Mouse (Mus musculus) c-Kit-positive CD71-positive TER-119-negative erythroid progenitor cells, embryonic 14.5 days (primary cell): Measurements from ENCODE around the gene Gtdc1.

ENCODE experiments used
- DNase-seq: peaks from one replicate; pipeline ENCODE4 v3.0.0-alpha.2; 2013; ENCODE audit warnings: low read depth

The Gtdc1 gene

DNA sequence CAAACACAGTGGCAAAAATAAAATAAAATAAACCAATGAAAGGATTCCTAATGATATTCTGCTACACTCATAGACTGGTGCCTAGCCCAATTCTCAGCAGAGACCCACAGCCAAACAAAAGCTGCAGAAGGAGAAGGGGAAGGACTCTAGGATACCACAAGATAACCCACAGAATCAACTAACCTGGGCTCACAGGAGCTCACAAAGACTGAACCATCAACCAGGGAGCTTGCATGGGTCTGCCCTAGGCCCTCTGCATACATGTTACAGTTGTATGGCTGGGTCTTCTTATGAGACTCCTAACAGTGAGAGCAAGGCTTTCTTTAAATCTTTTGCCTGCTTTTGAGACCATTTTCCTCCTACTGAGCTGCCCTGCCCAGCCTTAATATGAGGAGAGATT, 2.8 kb downstream of the Gtdc1 start:
- no peak for DNase-seq

DNA sequence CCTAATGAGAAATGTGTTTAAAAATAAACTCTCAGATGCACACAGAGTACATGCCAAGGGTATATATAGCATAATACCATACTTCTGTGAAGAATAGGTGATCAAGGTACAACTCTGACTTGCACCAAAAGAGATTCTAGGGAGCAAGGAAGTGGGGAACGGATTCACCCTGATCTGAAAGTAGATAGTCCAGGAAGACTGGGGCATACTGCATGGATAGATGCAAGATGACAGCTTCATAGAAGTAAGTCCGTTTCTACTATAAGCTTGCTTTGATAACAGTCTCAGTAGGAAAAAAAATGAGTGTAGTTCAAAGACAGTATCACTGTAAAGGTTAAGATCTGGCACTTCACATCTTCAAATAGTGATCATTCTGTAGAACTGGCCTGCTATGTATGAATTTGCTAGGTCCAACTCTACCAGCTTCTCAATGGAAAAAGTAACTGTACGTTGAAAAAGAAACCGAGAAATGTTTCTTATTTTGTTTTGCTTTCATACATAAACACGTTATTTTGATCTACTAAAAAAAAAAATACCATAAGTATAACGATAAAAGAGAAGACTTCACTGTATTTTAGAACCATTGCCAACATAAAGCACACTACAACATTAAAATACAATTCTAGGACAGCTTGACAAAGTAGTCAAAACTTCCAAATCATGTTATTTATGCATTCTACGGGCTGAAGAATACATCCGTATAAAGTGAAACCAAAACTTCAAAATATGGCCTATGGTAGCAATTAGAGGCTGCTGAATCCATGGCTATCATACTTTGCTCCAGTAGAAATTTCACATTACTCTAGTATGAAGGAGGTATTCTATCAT, 4.2 kb downstream of the Gtdc1 start:
- DNase-seq, result no peak

DNA sequence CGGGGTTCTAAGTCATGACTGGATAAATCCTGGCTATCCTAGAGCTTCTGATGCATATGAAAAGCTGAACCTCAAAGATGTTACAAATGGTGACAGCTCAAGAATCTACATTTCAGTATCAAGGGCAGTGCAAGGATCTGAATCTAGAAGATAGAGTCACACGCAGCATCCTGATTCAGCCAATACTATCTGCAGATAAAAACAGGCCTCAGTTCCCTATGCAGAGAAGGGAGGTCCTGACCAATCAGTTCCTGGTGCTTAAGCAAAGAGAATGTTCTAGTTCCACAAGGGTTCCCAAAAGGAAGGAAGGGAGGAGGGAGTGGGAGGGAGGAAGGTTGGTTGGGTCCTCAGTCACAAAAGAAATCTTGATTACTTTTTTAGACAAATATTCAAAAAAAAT, 5.0 kb downstream of the Gtdc1 start:
- DNase-seq, result no peak

DNA sequence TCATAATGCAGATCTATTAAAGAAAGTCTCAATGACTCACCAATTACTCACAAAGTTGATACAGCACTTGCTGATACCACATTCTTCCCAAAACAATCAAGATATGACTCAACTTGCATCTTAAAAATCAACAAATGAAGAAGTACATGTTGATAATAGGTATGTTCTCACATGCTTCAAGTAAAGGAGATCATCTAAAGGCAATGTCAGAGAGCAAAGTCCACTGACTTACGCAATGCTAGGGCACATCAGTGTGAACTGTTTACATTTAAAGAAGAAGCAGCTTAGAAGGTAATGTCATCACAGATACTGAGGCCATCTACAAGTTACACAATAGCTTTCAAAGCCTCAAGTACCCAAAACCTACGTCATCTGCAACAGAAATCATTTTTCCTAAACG, 7.0 kb downstream of the Gtdc1 start:
- DNase-seq, result no peak

DNA sequence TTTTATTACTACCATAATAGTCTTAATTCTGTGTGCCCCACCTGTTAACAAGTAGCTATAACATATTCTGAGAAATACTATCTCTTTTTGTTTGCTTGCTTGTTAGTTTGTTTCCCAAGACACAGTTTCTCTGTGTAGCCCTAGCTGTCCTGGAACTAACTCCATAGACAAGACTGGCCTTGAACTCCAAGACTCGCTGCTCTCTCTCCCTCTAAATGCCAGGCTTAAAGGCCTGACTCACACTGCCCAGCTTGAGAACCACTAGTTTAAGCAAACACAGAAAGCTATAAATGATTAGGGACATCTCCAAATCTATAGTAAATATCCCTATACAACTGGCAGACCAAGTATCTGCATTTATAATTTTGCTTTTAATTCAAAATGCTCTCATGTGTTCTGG, 8.1 kb downstream of the Gtdc1 start:
- DNase-seq, result no peak

DNA sequence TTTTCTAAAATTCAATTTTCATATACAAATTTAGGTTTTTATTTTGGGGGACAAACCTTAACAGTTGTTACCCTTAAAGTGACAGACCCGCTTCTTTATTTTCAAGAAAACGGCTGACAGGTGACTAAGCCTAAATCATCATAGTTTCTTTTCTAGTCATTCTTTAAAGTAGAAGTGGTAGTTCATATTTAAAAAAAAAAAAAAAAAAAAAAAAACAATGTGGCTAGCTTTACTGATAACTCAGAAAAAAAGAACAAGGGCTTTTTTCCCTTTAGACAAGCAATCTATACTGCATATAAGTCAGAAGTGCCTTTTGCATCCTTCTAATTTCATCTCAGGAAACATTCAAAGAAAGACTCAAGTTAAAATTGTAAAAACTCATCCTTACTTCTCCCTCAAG, 8.7 kb downstream of the Gtdc1 start:
- DNase-seq, result no peak

DNA sequence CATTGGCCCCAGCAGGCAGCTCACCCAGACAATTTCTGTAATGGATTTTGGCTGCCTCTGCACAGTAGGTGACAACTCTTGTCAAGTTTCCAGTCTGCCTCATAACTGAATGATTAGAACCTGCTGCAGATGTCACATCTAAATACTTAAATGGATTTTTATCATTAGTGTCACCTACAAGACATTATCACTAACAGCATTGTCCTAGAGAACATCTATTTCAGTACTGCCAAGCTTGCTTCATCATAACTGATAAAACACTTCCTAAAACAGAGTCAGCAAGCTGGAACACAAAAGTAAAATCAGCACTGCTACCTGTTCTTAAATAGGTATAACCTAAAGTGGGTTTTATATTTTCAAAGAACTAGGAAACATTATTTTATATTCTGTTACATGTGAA, 11.2 kb downstream of the Gtdc1 start:
- no peak for DNase-seq

DNA sequence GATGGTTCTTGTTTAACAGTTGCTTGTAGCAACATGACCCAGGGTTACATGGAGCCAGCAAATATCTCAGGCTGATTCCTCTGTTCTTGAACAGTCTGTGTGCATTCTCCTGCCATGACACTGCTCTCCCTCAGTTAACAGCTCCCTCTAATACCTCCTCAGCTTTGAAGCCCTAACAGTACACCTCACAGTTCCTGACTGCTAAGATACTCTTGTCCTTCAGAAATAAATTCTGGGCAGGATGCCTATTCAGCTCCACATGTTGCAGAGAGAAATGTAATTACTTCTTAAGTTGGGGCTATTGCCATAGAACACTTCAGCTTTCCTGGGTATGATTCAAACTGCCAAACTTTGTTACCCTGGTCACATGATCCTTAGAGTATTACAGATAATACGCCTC, 29.7 kb downstream of the Gtdc1 start:
- DNase-seq, result no peak

DNA sequence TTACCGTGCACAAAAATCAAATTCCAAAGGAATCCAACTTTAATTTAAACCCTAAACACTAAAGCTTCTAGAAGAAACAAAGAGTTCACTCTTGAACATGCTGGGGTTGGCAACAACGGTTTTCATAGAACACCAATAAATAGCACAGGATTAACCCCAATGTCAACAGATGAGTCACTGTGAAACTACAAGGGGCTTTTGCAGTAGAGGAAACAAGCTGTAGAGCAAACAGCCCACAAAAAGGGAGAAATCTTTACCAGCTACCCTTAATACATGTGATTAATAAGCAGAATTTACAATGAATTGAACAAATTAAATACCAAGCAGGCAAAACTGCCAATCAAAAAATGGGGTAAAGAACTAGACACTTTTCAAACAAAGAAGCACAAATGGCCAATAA, 53.7 kb downstream of the Gtdc1 start:
- DNase-seq, result no peak

DNA sequence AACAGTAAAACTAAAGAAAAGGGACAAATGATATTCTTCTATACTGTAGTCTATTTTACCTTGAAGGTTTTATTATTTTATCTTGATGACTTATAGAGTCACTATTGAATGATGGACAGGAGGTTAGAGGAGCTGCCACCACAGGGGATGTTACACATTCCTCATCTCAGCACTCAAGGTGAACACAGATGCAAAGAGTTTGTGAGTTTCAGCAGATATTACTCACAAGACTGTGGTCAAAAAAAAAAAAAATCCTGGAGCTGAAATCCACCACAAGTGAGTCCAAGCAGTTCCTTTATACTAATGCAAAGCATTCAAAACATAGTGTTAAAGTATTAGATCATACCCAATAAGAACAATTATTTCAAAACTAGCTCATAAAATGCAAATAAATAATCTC, 62.7 kb downstream of the Gtdc1 start:
- DNase-seq, result no peak

DNA sequence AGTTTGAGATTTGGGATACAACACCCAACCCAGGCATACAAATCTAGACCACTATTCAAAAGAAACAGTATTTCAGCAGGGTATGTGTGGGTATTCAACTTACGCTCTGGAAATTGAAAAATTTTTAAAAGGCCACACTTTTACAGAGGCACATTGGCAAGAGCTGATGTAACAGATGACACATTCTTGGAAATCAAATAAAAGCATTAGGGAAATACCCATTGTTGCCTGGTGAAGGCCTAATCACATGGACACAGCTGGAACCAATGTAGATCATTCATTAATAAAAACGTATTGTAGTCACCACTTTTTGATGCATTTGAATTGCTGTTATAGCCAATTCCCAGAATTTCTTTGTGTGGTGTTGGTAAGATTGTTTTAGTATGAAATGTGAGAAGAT, 73.0 kb downstream of the Gtdc1 start:
- DNase-seq, result no peak

DNA sequence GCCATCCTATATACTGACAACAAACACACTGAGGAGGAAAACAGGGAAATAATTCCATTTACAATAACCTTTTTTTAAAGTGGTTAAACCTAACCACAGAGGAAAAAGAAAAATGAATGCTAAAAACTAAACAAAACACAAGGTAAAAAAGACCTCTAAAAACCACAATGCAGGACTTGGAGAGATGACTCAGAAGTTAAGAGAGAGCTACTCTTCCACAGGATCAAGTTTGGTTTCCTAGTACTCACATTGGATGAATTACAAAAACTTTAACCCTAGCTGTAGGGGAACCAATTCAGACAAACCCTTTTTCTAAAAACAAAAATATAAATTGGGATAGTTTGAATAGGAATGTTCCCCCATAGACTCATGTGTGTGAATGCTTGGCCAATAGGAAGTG, 77.8 kb downstream of the Gtdc1 start:
- DNase-seq, result no peak

DNA sequence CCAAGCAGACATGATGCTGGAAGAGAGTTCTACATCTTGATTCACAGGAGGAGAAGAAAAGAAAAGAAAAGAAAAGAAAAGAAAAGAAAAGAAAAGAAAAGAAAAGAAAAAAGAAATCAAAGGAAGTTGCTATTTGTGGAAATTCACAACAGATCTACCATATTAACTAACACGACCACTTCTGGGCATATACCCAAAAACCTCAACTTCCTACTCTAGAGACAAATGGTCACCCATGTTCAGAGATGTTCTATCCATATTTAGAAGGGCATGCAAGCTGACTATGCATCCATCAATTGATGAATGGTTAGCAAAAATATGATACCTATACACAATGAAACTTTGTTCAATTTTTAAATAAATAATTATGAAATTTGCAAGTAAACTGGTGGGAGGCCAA, 79.3 kb downstream of the Gtdc1 start:
- no peak for DNase-seq

DNA sequence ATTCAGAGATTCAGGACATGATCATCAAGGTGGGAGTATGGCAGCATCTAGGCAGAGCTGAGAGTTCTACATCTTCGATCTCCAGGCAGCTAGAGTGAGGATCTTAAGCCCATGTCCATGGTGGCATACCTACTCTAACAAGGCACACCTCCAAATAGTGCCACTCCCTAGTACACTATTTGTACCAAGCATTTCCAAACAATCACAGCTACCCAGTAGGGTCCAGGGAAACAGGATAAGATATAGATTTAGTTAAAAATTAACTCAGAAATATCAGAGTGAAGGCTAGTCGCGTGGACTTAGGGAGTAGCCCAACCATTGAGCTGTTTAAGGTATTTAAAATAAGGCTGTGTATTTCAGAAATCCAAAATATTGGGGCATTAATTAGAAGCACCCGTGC, 82.0 kb downstream of the Gtdc1 start:
- no peak for DNase-seq

DNA sequence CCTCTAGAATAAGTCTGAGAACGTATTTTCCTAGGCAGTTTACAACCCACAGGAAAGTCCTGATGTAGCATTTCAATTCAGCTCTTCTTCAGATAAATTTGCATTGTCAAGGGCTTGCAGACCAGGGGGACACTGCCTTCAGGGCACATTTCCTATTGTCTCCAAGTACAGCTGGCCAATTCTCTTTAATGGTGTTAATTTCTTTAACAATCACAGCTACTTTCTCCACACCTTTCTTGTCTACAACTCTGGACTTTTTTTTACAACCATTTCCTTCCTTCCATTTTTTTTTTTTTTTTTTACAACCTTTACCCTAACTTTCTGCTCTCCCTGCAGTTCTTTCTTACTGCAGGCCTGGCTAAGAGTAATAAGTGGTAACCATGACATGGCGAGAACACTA, 97.7 kb downstream of the Gtdc1 start:
- DNase-seq, result no peak

DNA sequence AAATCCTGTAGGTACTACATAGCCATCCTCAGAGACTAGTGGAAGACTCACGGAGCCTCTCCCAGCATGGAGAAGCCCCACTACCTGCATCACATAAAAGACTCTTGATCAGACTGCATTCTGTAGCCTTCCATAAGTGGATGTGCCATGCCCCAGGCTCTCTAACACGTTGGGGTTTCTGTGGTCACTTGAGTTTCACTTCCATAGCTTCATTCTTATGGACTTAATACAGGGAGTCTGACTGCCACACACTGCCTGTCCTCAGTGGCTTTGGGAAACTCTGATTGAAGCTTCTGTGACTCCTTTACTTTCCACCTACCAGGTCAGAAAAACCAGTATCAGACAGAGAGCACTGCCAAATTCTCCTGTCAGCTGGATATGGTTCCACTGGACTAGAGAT, 98.1 kb downstream of the Gtdc1 start:
- no peak for DNase-seq

DNA sequence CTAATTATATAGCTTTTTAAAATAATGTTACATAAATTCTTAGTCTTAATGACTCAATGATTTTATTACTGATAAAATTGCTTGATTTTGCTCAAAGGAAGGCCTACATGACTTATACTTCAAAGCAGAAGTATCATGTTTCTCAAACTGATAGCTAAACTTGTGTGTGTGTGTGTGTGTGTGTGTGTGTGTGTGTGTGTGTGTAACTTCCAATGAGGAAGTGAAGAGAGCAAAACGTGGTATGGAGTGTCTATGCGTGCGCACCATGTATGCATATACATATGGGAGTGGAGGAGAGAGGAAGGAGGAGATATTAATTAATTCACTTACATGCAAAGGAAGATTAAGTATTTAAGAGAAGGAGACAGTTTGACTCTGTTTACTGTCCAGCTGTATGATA, 100.8 kb downstream of the Gtdc1 start:
- no peak for DNase-seq

DNA sequence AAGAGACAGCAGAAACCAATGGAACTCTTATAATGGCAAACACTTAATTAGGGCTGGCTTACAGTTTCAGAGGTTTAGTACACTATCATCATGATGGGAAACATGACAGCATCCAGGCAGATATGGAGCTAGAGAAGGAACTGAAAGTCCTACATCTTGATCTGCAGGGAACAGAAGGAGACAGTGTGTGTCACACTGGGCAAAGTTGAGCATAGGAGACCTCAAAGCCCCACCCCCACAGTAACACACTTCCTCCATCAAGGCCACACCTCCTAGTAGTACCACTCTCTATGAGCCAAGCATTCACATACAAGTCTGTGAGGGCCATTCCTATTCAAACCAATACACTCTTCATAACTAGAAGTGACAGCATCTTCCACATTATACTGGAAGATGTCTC, 109.7 kb downstream of the Gtdc1 start:
- DNase-seq, result no peak

DNA sequence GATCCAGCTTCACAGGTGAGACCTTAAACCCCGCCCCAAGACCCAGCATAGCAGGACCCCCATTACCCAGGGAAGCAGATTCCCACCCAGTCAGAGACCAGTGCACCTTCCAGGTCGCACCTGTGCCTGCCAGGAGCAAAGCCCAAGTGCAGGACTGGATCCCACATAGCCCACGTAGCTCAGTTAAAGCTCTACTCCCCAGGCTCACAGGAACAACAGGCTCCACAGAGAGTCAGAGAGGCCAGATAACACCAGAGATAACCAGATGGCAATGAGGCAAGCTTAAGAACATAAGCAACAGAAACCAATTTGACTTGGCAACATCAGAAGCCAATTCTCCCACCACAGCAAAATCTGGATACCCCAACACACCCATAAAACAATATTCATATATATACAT, 113.7 kb downstream of the Gtdc1 start:
- no peak for DNase-seq

DNA sequence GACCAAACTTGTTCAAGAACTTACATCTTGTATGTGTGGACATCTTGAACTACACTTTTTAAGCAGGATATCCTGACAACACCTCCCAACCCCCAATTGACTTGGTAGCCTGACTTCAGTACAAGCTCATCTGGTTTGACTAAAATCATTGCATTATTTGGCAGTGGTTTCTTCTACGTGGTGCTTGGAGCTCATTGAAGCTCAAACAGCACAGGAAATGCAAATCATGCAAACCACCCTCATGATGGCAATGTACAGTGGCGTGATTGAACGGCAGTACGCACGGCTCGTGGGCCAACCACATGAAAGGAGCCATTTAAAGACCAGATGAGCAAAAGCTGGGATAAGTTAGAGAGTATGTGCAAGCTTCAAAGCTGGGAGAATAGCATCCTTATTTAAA, 123.0 kb downstream of the Gtdc1 start:
- DNase-seq, result no peak

DNA sequence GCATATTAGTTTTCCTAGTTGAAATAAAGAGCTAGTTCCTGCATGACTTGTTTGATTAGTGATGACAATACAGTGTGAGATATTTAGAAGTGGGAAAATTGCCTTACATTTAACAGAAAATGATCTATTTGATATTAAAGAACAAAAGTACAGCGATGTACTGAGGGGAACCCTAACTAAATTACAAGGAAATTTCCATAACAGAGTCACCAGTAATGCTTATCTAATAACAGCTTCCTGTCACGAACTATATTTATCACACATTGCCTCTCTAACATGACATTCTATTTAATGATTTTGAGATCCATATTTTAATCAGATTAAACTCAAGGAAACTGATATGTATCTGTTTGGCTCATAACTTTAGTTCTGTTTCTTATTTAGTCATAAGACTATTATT, 126.1 kb downstream of the Gtdc1 start:
- DNase-seq, result no peak

DNA sequence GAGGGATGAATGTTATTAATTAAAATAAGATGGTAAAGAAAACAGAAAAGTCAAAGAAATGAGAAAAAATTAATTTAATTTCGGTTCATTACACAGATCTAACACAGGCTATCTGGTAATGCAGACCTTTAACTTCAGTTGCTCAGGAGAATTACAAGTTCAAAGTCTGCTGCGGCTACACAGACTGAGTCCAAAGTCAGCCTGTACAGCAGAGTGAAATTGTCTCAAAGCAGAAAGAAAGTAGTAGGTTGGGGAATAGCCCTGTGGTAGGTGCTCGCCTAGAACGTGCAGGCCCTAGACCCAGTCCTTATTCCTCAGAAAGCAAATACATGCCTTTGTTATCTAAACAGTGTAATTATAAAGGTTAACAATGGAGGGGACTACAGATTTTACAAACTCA, 135.6 kb downstream of the Gtdc1 start:
- no peak for DNase-seq

DNA sequence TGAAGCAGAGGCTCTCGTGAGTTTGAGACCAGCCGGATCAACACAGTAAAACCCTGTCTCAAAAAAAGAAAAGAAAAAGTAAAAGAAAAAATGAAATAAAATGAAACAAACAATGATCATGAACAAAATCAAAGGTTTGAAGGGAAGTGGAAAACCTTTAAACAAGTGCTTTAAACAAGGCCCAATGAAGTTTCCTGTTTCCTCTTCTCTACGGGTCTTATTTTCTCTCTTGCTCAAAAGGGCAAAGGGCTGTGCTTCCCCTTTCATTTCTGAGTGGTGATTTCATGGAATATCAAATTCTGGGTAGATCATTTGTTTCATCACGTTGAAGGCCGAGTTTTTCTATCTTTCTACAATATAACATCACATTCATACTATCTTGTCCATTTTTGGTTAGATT, 136.3 kb downstream of the Gtdc1 start:
- DNase-seq, result no peak

DNA sequence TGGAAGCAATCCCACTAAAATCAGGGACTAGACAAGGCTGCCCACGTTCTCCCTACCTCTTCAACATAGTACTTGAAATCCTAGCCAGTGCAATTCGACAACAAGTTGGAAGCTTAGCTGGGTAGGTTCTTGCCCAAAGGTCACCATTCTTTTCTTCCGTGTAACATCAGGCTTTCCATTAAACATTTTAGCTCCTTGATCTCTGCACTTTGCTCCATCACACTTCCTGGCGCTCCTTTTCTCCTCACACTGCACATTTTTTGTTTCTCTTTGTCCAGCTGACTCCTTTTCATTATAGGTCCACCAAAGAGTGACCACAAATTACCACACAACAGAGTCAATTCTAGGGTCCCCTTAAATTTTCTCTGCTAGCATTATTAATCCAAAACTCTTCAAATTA, 144.7 kb downstream of the Gtdc1 start:
- DNase-seq, result no peak

DNA sequence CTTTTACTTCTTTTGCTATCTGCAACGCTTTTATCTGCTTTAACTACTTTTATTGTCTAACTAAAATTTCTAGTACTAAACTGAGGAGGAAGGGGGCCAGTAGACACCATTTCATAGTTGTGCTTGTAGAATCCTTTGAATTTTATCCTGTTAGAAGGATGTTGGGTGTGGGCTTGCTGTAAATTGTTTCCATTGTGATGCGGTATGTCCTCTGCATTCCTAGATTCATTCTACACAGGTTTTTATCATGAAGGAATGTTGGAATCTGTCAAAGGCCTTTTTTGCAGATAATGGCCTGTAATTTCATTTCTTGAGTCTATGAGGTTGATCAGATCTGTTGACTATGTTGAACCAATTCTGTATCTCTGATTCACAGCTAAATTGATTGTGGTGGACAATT, 146.5 kb downstream of the Gtdc1 start:
- DNase-seq, result no peak
